Mouse (Mus musculus) bone marrow macrophage, adult 2 months (primary cell): ENCODE measurements around the gene Fam160a1.

Experiments used
- CTCF ChIP-seq: IDR thresholded peaks from 2 replicates; pipeline ENCODE4 v1.5.1; 2012; ENCODE audit warnings: low read depth, mild to moderate bottlenecking, low read length, moderate library complexity
- POLR2A ChIP-seq: IDR thresholded peaks from 2 replicates; pipeline ENCODE4 v1.6.1; 2012; ENCODE audit warnings: mild to moderate bottlenecking, low read depth, low read length, borderline replicate concordance

- no peak for TF ChIP-seq CTCF
- TF ChIP-seq POLR2A = no peak
Observed at GRCm38 (mm10) chr3:85619751-85620150, 197.3 kb downstream of the Fam160a1 start.
